Mouse (Mus musculus): ENCODE measurements around the gene Tpm1. TPM values are rescaled to one million over a fixed set of nuclear protein-coding genes. Genes with fewer than 3 reads are reported as not detected.

The Tpm1 gene
- total RNA-seq, 2 experiments from 2014 or later: 180 to 192 TPM

DNA sequence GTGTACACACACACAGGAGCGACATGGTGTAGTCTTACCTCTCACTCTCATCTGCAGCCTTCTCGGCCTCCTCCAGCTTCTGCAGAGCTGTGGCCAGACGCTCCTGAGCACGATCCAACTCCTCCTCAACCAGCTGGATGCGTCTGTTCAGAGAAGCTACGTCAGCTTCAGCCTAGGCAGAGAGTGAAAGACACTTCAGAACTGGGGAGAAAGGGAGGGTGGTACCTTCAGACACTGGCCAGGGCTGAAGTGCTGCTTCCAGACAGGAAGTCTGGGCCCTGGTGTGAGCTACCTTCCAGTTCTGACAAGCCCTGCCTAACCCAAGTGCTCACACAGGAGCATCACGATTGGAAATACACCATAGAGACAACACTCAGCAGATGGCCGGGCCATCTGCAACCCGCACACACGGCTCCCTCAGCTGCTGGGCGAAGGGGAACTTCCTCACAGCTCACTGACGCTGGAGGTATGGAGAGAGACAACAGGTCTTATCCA is 13.2 kb downstream of the Tpm1 start:
- intact Hi-C loops (cut with DNase I): no loop called here

DNA sequence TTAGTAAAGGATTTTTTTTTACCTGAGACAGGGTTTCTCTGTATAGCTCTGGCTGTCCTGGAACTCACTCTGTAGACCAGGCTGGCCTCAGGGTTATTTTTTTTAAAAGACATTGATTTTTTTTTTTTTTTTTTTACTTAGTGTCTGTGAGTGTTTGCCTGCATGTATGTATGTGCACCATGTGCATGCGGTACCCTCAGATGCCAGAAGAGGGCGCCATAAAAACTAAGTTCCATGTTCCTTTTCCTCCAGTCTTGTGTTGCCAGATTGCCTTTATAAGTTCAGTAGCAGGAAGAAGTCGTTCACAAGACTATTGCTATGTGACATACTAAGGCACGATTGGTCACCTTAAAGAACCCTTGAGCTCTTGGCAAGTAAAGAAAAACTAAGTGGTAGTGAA is 14.5 kb downstream of the Tpm1 start:
- no peak for DNase-seq (ENCODE audit: extremely low spot score in 1 of 2, low spot score in 2 of 2)
- intact Hi-C loops (cut with DNase I): no loop called here

More for the DNA sequence above, 13.2 kb downstream of the Tpm1 start:
- peak; percentile 36 to 41 for DNase-seq (ENCODE audit: extremely low spot score in 1 of 2, low spot score in 2 of 2)

DNA sequence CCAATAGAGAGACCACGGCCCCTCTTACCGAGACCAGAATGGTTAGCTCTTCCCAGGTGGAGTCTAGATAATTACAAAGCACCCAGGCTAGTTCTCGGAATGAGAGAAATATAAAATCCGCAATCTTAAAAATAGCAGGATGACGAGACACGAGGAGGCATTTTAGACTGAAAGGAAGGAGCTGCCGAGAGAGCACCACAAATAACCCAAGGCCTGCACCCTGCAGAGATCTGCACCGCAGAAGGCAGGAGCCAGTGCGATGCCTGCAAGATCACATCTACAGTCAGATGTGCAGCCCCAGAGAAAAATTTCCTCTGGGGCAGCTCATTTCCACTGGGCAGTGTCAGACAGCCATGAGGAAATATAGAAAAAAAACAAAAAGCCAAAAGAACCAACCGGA is 16.2 kb downstream of the Tpm1 start:
- no peak for DNase-seq (ENCODE audit: extremely low spot score in 1 of 2, low spot score in 2 of 2)
- intact Hi-C loops (cut with DNase I): no loop called here

DNA sequence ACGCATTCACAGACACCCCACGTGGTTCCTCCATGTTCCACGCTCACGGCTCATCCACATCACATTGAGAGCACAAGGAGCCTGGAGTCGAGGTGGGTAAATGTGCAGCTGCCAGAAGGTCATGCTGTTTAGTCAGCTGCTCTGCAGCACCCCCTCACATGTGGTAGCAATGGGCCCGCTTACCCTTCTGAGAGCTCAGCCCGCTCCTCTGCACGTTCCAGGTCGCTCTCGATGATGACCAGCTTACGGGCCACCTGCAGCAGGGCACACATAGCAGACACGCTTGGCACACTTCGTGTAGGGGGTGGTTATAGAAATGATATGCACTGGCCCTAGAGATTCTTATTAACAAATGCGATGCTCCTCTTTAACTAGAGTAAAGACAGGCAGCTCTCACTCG is 16.6 kb downstream of the Tpm1 start:
- no peak for DNase-seq (ENCODE audit: extremely low spot score in 1 of 2, low spot score in 2 of 2)
- intact Hi-C loops (cut with DNase I): no loop called here

DNA sequence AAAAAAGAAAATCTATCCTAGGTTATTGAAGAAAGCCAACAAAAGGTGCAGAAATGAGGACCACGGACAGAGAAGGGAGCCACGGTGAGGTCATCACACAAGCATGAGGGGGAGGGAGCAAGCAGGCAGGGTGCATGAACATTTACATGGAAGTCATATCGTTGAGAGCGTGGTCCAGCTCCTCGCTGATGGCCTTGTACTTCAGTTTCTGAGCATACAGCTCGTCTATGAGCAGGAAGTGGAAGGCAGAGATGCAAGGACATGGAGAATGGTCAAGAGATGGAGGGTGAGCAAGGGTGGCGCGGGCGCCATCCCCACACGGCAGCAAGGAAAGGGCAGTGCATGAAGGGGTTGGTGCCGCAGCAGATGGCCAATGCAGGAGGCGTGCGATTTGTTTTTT is 19.7 kb downstream of the Tpm1 start:
- intact Hi-C loops (cut with DNase I): no loop called here
- DNase-seq (ENCODE audit: extremely low spot score in 1 of 2, low spot score in 2 of 2): no peak

DNA sequence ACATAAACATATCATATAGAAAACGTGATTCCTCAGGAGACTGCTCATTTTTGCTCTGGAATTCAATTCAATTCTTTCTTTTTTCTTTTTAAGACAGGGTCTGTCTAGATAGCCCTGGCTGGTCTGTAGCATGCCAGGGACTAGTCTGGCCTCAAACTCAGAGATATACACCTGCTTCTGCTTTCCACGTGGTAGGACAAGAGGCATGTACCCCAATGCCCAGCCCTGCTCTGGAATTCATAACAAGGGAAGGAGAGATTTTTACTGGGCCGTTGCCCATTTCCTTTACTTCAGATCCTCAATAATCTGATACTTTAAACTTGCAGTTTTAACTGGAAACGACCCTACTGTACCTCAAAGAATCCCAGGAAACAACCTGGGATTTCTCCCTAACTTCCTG is 20.3 kb downstream of the Tpm1 start:
- intact Hi-C loops (cut with DNase I): no loop called here

DNA sequence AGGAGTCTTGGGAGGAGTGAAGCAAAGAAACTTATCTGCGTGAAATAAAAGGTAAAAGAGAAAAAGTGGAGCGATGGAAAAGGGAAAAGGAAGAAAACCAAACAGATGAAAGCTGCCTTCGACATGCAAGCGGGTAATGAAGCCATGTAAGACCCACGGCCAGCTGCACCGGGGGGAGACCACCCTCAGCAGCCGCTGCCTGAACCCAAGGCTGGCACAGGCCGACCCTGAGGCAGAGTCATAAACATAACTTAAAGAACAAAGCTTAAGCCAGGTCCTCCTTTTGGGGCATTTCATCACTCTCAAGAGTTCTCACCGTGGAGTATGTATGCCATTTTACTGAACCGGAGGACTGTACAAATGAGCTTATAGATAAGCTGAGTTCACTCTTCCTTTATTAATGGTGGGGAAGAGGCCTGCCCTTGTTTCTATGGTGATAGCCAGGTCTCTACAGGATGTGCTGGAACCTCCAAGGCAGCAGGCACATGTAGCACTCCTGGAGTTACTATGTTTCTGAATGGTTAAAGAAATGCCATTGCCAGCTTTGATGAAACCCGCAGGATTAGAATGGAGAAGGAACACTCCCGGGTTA is 21.0 kb downstream of the Tpm1 start:
- intact Hi-C loops (cut with DNase I): no loop called here
- DNase-seq (ENCODE audit: extremely low spot score in 1 of 2, low spot score in 2 of 2): no peak

More for the DNA sequence above, 20.3 kb downstream of the Tpm1 start:
- DNase-seq (ENCODE audit: extremely low spot score in 1 of 2, low spot score in 2 of 2): no peak

DNA sequence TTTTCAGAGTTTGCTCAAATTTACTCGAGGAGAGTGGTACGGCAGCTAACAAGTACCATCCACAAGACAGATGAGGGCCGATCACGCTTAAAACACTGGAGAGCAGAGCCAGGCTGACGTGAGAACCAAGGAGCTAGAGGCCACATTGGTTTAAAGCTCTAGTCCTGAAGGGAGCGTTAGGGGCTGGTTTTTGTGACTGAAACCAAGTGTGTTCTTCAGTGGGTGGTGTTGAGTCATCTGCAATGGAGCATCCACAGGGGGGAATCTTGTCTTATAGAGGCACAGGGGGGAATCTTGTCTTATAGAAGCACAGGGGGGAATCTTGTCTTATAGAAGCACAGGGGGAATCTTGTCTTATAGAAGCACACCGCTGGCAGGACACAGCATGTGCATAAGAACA is 22.3 kb downstream of the Tpm1 start:
- DNase-seq (ENCODE audit: extremely low spot score in 1 of 2, low spot score in 2 of 2): no peak

DNA sequence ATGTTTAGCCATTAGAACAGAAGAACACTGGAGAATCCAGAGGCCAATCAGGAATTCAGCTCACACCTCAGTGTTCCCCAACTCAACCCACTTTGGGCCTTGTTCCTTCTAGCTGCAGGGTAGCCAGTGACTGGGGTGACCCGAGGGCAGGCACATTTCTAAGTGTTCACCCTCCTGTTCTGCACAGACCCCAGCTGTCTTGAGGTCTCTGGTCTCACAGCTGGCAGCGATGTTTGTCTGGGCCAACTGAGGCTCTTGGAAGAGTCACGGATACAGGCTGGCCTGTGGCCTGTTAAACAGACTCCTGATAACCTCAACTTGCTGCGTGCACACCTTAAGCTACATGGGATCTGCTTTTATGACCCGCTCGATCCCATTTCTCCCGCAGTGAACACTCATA is 23.1 kb downstream of the Tpm1 start:
- no peak for DNase-seq (ENCODE audit: extremely low spot score in 1 of 2, low spot score in 2 of 2)
- intact Hi-C loops (cut with DNase I): no loop called here

More for the DNA sequence above, 22.3 kb downstream of the Tpm1 start:
- intact Hi-C loops (cut with DNase I): no loop called here

DNA sequence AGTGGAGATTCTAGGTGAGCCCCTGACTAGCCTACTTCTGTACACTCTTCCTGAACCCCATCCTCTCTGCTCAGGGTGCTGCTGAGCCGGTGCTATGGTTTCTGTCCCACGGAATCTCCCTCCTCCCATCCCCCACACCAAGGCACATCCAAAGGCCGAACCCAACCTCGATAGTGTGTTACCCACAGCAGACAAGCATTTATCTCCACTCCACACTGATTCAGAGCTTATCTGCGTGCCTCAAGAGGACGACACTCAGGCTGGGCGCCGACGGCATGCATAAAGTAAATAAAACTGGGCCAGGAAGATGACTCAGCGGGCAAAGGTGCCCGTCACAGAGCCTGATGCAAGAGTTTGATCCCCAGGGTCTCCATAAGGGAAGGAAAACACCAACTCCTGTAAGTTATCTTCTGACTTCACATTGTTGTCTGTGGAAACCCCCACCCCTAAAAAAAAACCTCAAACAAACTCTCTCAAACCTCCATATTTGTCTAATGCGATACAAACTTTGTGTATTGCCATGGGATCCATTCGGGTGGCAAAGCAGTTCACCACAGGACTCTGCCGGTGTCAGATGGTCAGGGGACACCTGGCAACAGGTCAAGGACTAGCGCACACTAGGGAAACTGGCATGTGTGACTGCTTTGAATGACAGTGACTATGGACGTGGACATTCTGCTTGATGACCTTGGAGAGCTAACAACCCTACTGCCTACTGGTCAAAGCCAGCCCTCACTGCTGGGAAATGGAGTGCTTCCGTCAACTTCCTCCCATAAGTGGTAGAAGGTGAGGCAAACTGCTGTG is 24.1 kb downstream of the Tpm1 start:
- intact Hi-C loops (cut with DNase I): no loop called here
- no peak for DNase-seq (ENCODE audit: extremely low spot score in 1 of 2, low spot score in 2 of 2)

DNA sequence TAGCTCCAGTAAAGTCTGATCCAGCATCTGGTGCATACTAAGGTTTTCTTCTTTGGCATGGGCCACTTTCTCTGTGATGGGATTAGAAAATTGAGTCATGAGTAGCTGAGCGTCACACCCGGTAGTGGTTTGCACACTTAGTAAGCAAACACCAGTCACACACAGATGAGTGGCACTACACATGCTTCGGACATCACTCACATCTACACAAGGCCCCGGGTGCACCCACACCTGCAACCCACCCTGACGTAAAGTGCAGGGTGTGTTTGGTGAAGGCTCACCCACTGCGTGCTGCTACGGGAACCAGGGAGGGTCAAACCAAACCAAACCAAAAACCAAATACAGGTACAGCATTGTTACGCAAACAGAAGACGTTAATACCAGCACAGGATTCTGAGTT is 25.8 kb downstream of the Tpm1 start:
- no peak for DNase-seq (ENCODE audit: extremely low spot score in 1 of 2, low spot score in 2 of 2)
- intact Hi-C loops (cut with DNase I): no loop called here

DNA sequence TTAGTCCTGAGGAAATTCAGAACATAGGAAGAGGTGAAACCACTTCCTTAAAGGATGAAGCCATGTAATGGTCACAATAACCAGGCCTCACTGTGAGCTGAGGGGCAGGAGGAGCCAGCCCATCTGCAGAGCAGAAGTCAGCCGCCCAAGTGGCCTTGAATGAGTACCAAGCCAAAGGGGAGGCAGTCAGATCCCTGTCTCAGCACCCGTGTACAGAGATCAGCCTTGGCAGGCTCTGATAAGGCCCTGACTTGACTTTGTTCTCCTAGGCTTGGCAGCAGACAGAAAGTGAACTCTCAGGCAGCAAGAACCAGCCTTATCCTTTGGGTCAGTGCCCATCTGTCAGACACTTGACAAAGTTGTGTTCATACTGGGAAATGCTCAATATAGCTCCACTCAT is 29.1 kb downstream of the Tpm1 start:
- no peak for DNase-seq (ENCODE audit: extremely low spot score in 1 of 2, low spot score in 2 of 2)
- intact Hi-C loops (cut with DNase I): no loop called here

DNA sequence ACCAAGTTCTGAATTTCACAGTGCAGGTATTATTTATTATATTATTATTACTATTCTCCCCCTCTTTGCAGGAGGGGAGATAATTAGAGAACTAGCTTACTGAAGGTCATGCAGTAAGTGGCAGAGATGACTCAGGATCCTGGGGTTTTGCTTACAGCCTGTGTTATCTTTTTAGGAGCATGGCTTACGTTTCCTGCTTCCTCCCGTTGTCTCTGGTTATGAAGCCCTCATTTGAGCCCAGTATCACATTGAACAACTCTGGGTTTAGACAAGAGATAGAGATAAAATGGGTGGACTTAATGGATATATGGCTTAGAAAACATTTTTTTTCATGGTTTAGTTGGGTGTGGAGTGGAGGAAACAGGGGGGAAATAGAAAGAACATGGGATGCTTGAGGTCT is 35.7 kb downstream of the Tpm1 start:
- intact Hi-C loops (cut with DNase I): no loop called here
- DNase-seq (ENCODE audit: extremely low spot score in 1 of 2, low spot score in 2 of 2): no peak

DNA sequence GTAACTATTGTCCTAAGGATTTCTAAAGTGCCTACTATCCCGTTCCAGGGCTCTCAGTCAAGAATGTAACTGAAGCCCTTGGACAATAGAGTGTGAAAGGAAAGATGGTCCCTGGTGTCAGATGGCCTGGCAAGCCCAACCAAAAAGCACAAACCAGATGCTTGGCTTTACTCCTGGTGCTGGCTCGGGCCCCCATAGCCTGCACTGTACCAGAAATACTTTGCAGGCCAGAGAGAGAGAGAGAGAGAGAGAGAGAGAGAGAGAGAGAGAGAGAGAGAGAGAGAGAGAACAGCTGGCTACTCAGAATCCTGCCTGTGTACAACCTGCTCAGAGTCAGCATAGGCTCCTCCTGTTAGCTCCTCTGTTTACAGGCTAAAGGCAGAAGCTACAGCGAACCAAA is 36.7 kb downstream of the Tpm1 start:
- DNase-seq (ENCODE audit: extremely low spot score in 1 of 2, low spot score in 2 of 2): no peak
- intact Hi-C loops (cut with DNase I): no loop called here

DNA sequence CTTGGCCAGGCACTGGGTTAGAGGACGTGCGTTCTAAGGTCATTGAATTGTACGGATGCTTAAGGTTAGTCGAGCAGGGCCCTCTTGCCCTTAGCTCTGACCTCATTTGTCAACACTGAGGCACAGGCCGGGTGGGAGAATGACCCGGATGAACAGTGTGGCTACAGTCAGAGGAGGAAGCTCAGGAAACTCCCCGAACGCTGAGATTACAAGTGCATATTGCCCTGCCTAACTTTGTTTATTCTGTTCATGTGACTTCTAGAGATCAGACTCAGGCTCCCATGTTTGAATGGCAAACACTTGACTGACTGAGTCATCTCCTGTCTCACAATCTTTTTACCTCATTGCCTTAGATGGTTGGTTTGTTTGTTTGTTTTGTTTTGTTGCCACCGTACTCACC is 37.7 kb downstream of the Tpm1 start:
- DNase-seq (ENCODE audit: extremely low spot score in 1 of 2, low spot score in 2 of 2): no peak
- intact Hi-C loops (cut with DNase I): no loop called here

DNA sequence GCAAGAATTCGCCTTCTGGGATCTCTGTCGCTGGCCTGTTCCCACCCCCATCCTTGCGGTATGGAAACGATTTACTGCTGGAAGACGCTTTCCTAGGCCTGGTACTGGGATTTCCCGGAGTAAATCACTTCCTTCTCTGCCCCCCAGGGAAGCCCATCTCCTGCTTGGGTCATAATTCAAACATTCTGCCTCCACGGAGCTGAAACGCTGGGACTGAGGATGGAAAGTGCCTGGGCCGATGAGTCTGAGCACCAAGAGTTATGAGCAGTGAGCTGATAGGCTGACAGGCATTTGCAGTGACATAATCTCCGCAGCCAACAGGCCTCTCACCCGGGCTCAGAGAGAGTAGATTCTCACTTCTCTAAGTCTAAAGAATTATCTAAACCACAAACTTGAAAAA is 40.4 kb downstream of the Tpm1 start:
- intact Hi-C loops (cut with DNase I): no loop called here
- DNase-seq (ENCODE audit: extremely low spot score in 1 of 2, low spot score in 2 of 2): no peak

DNA sequence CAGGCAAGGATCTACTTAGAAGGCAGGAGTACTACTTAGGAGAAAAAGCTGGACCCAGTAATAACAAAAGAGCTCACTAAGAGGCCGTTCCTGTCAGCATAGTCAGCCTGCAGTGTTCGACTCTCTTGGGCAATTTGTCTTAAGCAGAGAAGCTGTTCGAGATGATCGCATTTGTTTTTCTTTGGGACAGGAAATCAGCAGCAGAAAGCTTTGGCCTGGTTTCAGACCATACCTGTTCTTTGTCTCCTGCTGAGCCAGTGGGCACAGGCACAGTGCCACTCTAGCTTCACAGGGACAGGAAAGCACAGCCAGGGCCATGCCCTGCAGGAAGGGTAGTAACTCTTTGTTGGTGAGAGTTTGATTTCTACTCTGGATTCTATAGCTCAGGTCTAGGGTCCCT is 42.8 kb downstream of the Tpm1 start:
- intact Hi-C loops (cut with DNase I): no loop called here
- no peak for DNase-seq (ENCODE audit: extremely low spot score in 1 of 2, low spot score in 2 of 2)

DNA sequence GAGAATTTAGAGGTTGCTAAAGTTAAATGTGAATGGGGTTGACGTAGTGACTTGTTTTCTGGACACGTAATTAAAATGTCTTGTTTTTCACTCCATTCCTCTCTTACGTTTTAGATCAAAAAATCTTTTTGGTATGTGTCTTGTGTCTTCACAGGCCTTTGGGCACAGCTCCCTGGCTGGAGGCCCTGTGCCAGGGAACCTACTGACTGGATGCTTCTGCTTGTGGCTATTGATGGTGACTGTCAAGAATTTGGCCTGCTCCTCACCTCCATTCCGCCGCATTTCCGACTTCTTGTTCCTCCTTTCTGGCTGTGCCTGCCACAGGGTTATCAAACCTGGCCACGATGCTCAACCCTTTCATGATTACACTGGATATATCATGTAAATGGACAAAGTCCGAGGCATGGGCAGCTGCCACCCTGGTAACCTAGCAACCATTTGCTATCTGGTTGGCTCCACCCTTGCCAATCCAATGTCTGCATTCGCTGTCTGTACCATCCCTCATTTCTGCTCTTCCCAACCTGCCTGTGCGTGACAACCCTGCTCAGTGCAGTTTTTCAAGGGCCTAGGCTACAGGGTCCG is 44.0 kb downstream of the Tpm1 start:
- DNase-seq (ENCODE audit: extremely low spot score in 1 of 2, low spot score in 2 of 2): no peak
- intact Hi-C loops (cut with DNase I): no loop called here

DNA sequence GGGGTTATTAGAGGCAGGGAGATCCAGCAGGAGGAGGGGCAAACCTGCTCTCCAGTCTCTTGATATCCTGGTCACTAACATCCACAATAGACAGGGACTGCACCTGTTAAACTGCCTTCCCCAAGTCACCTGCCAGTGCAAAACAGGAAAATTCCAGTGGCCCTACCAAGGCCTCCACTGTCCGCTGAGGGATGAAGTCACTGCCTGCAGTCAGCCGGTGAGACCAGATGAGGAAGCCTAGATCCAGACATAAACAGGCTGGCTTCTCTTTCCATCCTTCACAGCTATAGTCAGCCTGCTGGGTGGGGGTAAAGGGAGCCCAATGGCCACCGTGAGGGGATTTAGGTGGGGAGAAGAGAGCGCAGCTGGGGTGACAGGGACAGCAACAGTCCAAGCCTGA is 45.5 kb downstream of the Tpm1 start:
- intact Hi-C loops (cut with DNase I): no loop called here
- DNase-seq (ENCODE audit: extremely low spot score in 1 of 2, low spot score in 2 of 2): no peak

DNA sequence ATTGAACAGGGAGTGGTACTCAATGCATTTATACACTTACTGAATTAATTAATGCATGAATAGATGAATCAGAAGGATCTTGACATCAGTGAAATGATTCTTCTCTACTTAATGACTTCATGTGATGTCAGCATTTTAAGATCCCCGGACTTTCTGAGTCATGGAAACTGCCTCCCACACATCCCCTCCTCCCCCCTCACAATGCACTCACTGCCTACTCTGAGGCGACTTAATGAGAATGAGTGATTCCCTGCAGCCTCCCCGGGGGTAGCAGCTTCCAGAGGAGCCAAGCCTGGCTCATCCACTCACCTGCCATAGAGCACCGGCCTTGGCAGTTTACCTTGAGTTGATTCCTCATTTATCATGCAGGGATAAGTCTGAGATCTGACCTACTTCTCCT is 46.0 kb downstream of the Tpm1 start:
- DNase-seq (ENCODE audit: extremely low spot score in 1 of 2, low spot score in 2 of 2): no peak
- intact Hi-C loops (cut with DNase I): no loop called here
